Mouse (Mus musculus) MEL (cell line): ENCODE data around the gene Cdc123. TPM values are rescaled to one million over a fixed set of nuclear protein-coding genes. Genes with fewer than 3 reads are reported as not detected.
A peak's percentile ranks its signal among the peaks of the same experiment; 100 is the strongest.

ENCODE experiments used
- DNase-seq: peaks from one replicate; pipeline ENCODE4 v3.0.0; 2011; ENCODE audit warnings: low read depth, low spot score
- H3K27ac ChIP-seq: 2 replicates; pipeline ENCODE4 v1.5.1; 2012; ENCODE audit warnings: low read depth, mild to moderate bottlenecking, control low read depth, low read length, moderate library complexity; ENCODE audit not compliant: control insufficient read depth
- H3K27me3 ChIP-seq, 2 experiments: fragments of 150-350 bp in 1 of 2; sonication (generic) in 1 of 2; 2 replicates each; pipeline ENCODE4 v1.6.1; 2012; ENCODE audit warnings: low read length in 2 of 2, mild to moderate bottlenecking in 2 of 2, improper control_type of control experiment in 1 of 2, moderate library complexity in 1 of 2; ENCODE audit not compliant: insufficient read depth in 2 of 2, control insufficient read depth in 1 of 2
- H3K36me3 ChIP-seq, 2 experiments: 2 replicates each; pipeline ENCODE4 v1.6.1; 2012 to 2014; ENCODE audit warnings: low read length in 2 of 2, improper control_type of control experiment in 1 of 2, inconsistent platforms in 1 of 2, mild to moderate bottlenecking in 1 of 2; ENCODE audit not compliant: insufficient read depth in 2 of 2, control insufficient read depth in 1 of 2
- H3K4me1 ChIP-seq, 2 experiments: fragments of 150-350 bp in 1 of 2; sonication (generic) in 1 of 2; 2 replicates each; pipeline ENCODE4 v1.6.1; 2012; ENCODE audit warnings: low read length in 2 of 2, improper control_type of control experiment in 1 of 2, mild to moderate bottlenecking in 1 of 2; ENCODE audit not compliant: insufficient read depth in 2 of 2, control insufficient read depth in 1 of 2
- H3K4me3 ChIP-seq, 2 experiments: fragments of 150-350 bp in 1 of 2; sonication (generic) in 1 of 2; 2 replicates each; pipeline ENCODE4 v1.5.1; 2012; ENCODE audit warnings: low read depth in 2 of 2, low read length in 2 of 2, mild to moderate bottlenecking in 2 of 2, moderate library complexity in 2 of 2, control low read depth in 1 of 2, improper control_type of control experiment in 1 of 2; ENCODE audit not compliant: control insufficient read depth in 1 of 2, insufficient read depth in 1 of 2
- H3K79me2 ChIP-seq: 2 replicates; pipeline ENCODE4 v1.6.1; 2012; ENCODE audit warnings: mild to moderate bottlenecking, low read length, moderate library complexity; ENCODE audit not compliant: control insufficient read depth, poor library complexity, insufficient read depth
- H3K9ac ChIP-seq: 2 replicates; pipeline ENCODE4 v1.6.1; 2012; ENCODE audit warnings: low read depth, mild to moderate bottlenecking, control low read depth, low read length, moderate library complexity; ENCODE audit not compliant: control insufficient read depth, poor library complexity, severe bottlenecking
- H3K9me3 ChIP-seq: fragments of 150-350 bp; sonication (generic); replicated peaks from 2 replicates; pipeline ENCODE4 v1.6.1; 2012; ENCODE audit warnings: mild to moderate bottlenecking, low read length, improper control_type of control experiment, moderate library complexity; ENCODE audit not compliant: insufficient read depth
- BHLHE40 ChIP-seq: IDR thresholded peaks from 2 replicates; pipeline ENCODE4 v1.6.1; 2012; ENCODE audit warnings: low read depth, mild to moderate bottlenecking, inconsistent platforms, low read length, improper control_type of control experiment, borderline replicate concordance
- CHD1 ChIP-seq: IDR thresholded peaks from 2 replicates; pipeline ENCODE4 v1.6.1; 2012; ENCODE audit warnings: low read depth, mild to moderate bottlenecking, inconsistent platforms, low read length, improper control_type of control experiment
- CTCF ChIP-seq, 3 experiments: IDR thresholded peaks in 2 of 3; conservative IDR thresholded peaks in 1 of 3; 2 replicates each; pipeline ENCODE4 v1.5.1; 2011 to 2012; ENCODE audit warnings: low read length in 3 of 3, low read depth in 2 of 3, mild to moderate bottlenecking in 2 of 3, improper control_type of control experiment in 1 of 3, inconsistent platforms in 1 of 3, mixed read lengths in 1 of 3, moderate library complexity in 1 of 3; ENCODE audit not compliant: control insufficient read depth in 1 of 3, insufficient read depth in 1 of 3, poor library complexity in 1 of 3, severe bottlenecking in 1 of 3
- E2F4 ChIP-seq: IDR thresholded peaks from 2 replicates; pipeline ENCODE4 v1.6.1; 2011; ENCODE audit warnings: low read depth, low read length, improper control_type of control experiment, borderline replicate concordance
- ETS1 ChIP-seq: IDR thresholded peaks from 2 replicates; pipeline ENCODE4 v1.6.1; 2012; ENCODE audit warnings: low read depth, mild to moderate bottlenecking, inconsistent platforms, low read length, improper control_type of control experiment, moderate library complexity
- GABPA ChIP-seq: IDR thresholded peaks from 2 replicates; pipeline ENCODE4 v1.6.1; 2012; ENCODE audit warnings: low read depth, mild to moderate bottlenecking, inconsistent platforms, low read length, improper control_type of control experiment, moderate library complexity
- GATA1 ChIP-seq: IDR thresholded peaks from 2 replicates; pipeline ENCODE4 v1.6.1; 2011; ENCODE audit warnings: low read depth, low read length, improper control_type of control experiment
- KAT2A ChIP-seq: conservative IDR thresholded peaks from 2 replicates; pipeline ENCODE4 v1.6.1; 2012; ENCODE audit warnings: low read depth, low read length, improper control_type of control experiment, inconsistent platforms
- MAFK ChIP-seq: IDR thresholded peaks from 2 replicates; pipeline ENCODE4 v1.6.1; 2011; ENCODE audit warnings: low read depth, mild to moderate bottlenecking, low read length, improper control_type of control experiment, borderline replicate concordance
- MAX ChIP-seq: IDR thresholded peaks from 2 replicates; pipeline ENCODE4 v1.6.1; 2011; ENCODE audit warnings: low read length, improper control_type of control experiment
- MEF2A ChIP-seq: IDR thresholded peaks from 2 replicates; pipeline ENCODE4 v1.6.1; 2014; ENCODE audit warnings: low read depth, mild to moderate bottlenecking, inconsistent platforms, low read length, improper control_type of control experiment; ENCODE audit not compliant: poor library complexity, insufficient replicate concordance, severe bottlenecking; ENCODE audit errors: extremely low read depth
- MYB ChIP-seq: IDR thresholded peaks from 2 replicates; pipeline ENCODE4 v1.6.1; 2011; ENCODE audit warnings: mild to moderate bottlenecking, low read depth, low read length, improper control_type of control experiment
- MYC ChIP-seq: IDR thresholded peaks from 2 replicates; pipeline ENCODE4 v1.6.1; 2011; ENCODE audit warnings: low read depth, mild to moderate bottlenecking, low read length, improper control_type of control experiment, moderate library complexity
- NRF1 ChIP-seq: IDR thresholded peaks from 2 replicates; pipeline ENCODE4 v1.6.1; 2014; ENCODE audit warnings: low read depth, mild to moderate bottlenecking, inconsistent platforms, low read length, improper control_type of control experiment, moderate library complexity; ENCODE audit not compliant: poor library complexity, insufficient read depth, severe bottlenecking
- POLR2A ChIP-seq, 2 experiments: IDR thresholded peaks; 2 replicates each; pipeline ENCODE4 v1.6.1; 2011 to 2012; ENCODE audit warnings: low read length in 2 of 2, mild to moderate bottlenecking in 2 of 2, control low read depth in 1 of 2, improper control_type of control experiment in 1 of 2, low read depth in 1 of 2, moderate library complexity in 1 of 2; ENCODE audit not compliant: control insufficient read depth in 1 of 2, insufficient read depth in 1 of 2, poor library complexity in 1 of 2
- RCOR1 ChIP-seq: IDR thresholded peaks from 2 replicates; pipeline ENCODE4 v1.6.1; 2012; ENCODE audit warnings: low read depth, mild to moderate bottlenecking, inconsistent platforms, low read length, improper control_type of control experiment
- SIN3A ChIP-seq: IDR thresholded peaks from 2 replicates; pipeline ENCODE4 v1.6.1; 2012; ENCODE audit warnings: low read length, improper control_type of control experiment, inconsistent platforms
- TCF12 ChIP-seq: IDR thresholded peaks from 2 replicates; pipeline ENCODE4 v1.6.1; 2014; ENCODE audit warnings: low read depth, mild to moderate bottlenecking, inconsistent platforms, low read length, improper control_type of control experiment, moderate library complexity
- UBTF ChIP-seq: IDR thresholded peaks from 2 replicates; pipeline ENCODE4 v1.6.1; 2012; ENCODE audit warnings: low read depth, mild to moderate bottlenecking, inconsistent platforms, low read length, improper control_type of control experiment, moderate library complexity, borderline replicate concordance; ENCODE audit not compliant: insufficient read depth
- ZKSCAN1 ChIP-seq: IDR thresholded peaks from 2 replicates; pipeline ENCODE4 v1.6.1; 2012; ENCODE audit warnings: low read depth, mild to moderate bottlenecking, inconsistent platforms, low read length, improper control_type of control experiment, moderate library complexity
- polyA plus RNA-seq, 2 experiments: library from polyadenylated mRNA; stranded (reverse) in 1 of 2; unstranded in 1 of 2; fragments of >175 nt in 1 of 2; fragments of >200 nt in 1 of 2; gene quantifications; 2 replicates each; pipeline versions ENCODE4 v1.2.1 to v1.2.4; 2012; ENCODE audit warnings: low replicate concordance in 2 of 2, low read depth in 1 of 2; ENCODE audit not compliant: insufficient read length in 2 of 2, insufficient read depth in 1 of 2, missing spikeins in 1 of 2
- total RNA-seq: library from RNA; depleted of rRNA; stranded (reverse); fragments of 300-350 nt; gene quantifications from 2 replicates; pipeline ENCODE4 v1.2.3, GENCODE M21; 2012

Gene Cdc123
- total and polyA plus RNA-seq, 3 experiments: 190 to 770 (median 338) TPM

- peak; percentile 49 for DNase-seq
- Histone ChIP-seq H3K36me3 (peaks cover 0 to 5% of the 10 kb centered on the region in 2 experiments; a peak in 2 of 4 replicates), H3K27me3 (no peaks in the 10 kb centered on the region), H3K27ac (no peak overlapping the region), H3K79me2 (no peaks in the 10 kb centered on the region), H3K4me1 (peaks cover 0 to 7% of the 10 kb centered on the region in 2 experiments; a peak in 2 of 4 replicates), H3K4me3 (no peak overlapping the region), H3K9me3 (no peaks in the 10 kb centered on the region)
- TF ChIP-seq KAT2A: no peak
- TF ChIP-seq MAFK: peak; percentile 70
- no peak for TF ChIP-seq UBTF
- no peak for TF ChIP-seq RCOR1
- no peak for TF ChIP-seq GABPA
- TF ChIP-seq GATA1: no peak
- no peak for TF ChIP-seq CTCF (IDR thresholded peaks at IDR 0.05 in 2 of 3, conservative IDR thresholded peaks at IDR 0.05 in 1 of 3; ENCODE audit: control insufficient read depth in 1 of 3, insufficient read depth in 1 of 3, low read depth in 2 of 3, low read length in 3 of 3, poor library complexity in 1 of 3, severe bottlenecking in 1 of 3)
- no peak for TF ChIP-seq E2F4
- TF ChIP-seq, all 39 proteins: peak for 1
- no peak overlapping the region for H3K9ac ChIP-seq
Measured at GRCm38 (mm10) chr2:5750872-5751271, 94.1 kb downstream of the Cdc123 start.

GRCm38 (mm10) chr2:5749210-5749609, 95.8 kb downstream of the Cdc123 start:
- no peak for DNase-seq
- H3K4me3 ChIP-seq: no peak overlapping the region
- TF ChIP-seq BHLHE40 (no peak), MEF2A (no peak), TCF12 (no peak), RCOR1 (no peak), GATA1 (no peak), NRF1 (no peak), MAX (no peak), UBTF (no peak), MYB (no peak), SIN3A (no peak), MYC (no peak), CHD1 (no peak), ZKSCAN1 (no peak), POLR2A (IDR thresholded peaks at IDR 0.05; ENCODE audit: control insufficient read depth in 1 of 2, insufficient read depth in 1 of 2, low read depth in 1 of 2, low read length in 2 of 2, poor library complexity in 1 of 2) (no peak), ETS1 (no peak)

More at GRCm38 (mm10) chr2:5749210-5749609, 95.8 kb downstream of the Cdc123 start:
- Histone ChIP-seq H3K9ac (no peak overlapping the region), H3K9me3 (no peaks in the 10 kb centered on the region), H3K36me3 (peaks cover 0 to 5% of the 10 kb centered on the region in 2 experiments; a peak in 2 of 4 replicates), H3K4me1 (peaks cover 0 to 7% of the 10 kb centered on the region in 2 experiments; a peak in 2 of 4 replicates), H3K79me2 (no peaks in the 10 kb centered on the region), H3K27ac (no peak overlapping the region), H3K27me3 (no peaks in the 10 kb centered on the region)
